Mouse (Mus musculus) embryo, embryonic 10.5 days (tissue): ENCODE data around the gene Eif2b3.
A peak's percentile ranks its signal among the peaks of the same experiment; 100 is the strongest.

Experiments used
- DNase-seq: peaks from one replicate; pipeline ENCODE4 v3.0.0-alpha.2; 2015; ENCODE audit warnings: low spot score

Eif2b3 gene

GRCm38 (mm10) chr4:117095551-117096452 is 76.6 kb downstream of the Eif2b3 start, which contains the start of gene Ptch2:
Gene Ptch2, plus strand, starts transcription at chr4:117096075.
- peak; percentile 90 for DNase-seq

- DNase-seq, result peak; percentile 49
Observed at GRCm38 (mm10) chr4:117096666-117097065, 77.5 kb downstream of the Eif2b3 start.

- DNase-seq, result peak; percentile 34
Observed at GRCm38 (mm10) chr4:117097969-117098763, 79.0 kb downstream of the Eif2b3 start.

GRCm38 (mm10) chr4:117098764-117099036 is 79.5 kb downstream of the Eif2b3 start:
- DNase-seq, result no peak

- DNase-seq, result no peak
Observed at GRCm38 (mm10) chr4:117100036-117100435, 80.8 kb downstream of the Eif2b3 start.

GRCm38 (mm10) chr4:117101218-117101617 is 82.0 kb downstream of the Eif2b3 start:
- peak; percentile 70 for DNase-seq

GRCm38 (mm10) chr4:117104672-117105071 is 85.5 kb downstream of the Eif2b3 start:
- no peak for DNase-seq

GRCm38 (mm10) chr4:117105127-117105526 is 85.9 kb downstream of the Eif2b3 start:
- no peak for DNase-seq

- DNase-seq, result no peak
Observed at GRCm38 (mm10) chr4:117107813-117108523, 88.8 kb downstream of the Eif2b3 start.

GRCm38 (mm10) chr4:117108524-117108849 is 89.3 kb downstream of the Eif2b3 start:
- DNase-seq, result no peak

GRCm38 (mm10) chr4:117109330-117109729 is 90.1 kb downstream of the Eif2b3 start:
- no peak for DNase-seq

- no peak for DNase-seq
Observed at GRCm38 (mm10) chr4:117110249-117110648, 91.0 kb downstream of the Eif2b3 start.

- no peak for DNase-seq
Observed at GRCm38 (mm10) chr4:117110985-117111384, 91.8 kb downstream of the Eif2b3 start.

- DNase-seq, result no peak
Observed at GRCm38 (mm10) chr4:117113237-117113636, 94.0 kb downstream of the Eif2b3 start.

GRCm38 (mm10) chr4:117115592-117115991 is 96.4 kb downstream of the Eif2b3 start:
- no peak for DNase-seq

GRCm38 (mm10) chr4:117117931-117118330 is 98.7 kb downstream of the Eif2b3 start:
- no peak for DNase-seq

GRCm38 (mm10) chr4:117119636-117120035 is 100.4 kb downstream of the Eif2b3 start:
- DNase-seq, result no peak

- no peak for DNase-seq
Observed at GRCm38 (mm10) chr4:117120052-117120444, 100.8 kb downstream of the Eif2b3 start.

- peak; percentile 98 for DNase-seq
Observed at GRCm38 (mm10) chr4:117120445-117121414, 101.5 kb downstream of the Eif2b3 start.

GRCm38 (mm10) chr4:117122209-117122608 is 103.0 kb downstream of the Eif2b3 start:
- DNase-seq, result no peak

GRCm38 (mm10) chr4:117123546-117124217 is 104.5 kb downstream of the Eif2b3 start:
- no peak for DNase-seq
